Comparison of ENCODE assay signal across 8 mouse cellular contexts in the genomic region with DNA sequence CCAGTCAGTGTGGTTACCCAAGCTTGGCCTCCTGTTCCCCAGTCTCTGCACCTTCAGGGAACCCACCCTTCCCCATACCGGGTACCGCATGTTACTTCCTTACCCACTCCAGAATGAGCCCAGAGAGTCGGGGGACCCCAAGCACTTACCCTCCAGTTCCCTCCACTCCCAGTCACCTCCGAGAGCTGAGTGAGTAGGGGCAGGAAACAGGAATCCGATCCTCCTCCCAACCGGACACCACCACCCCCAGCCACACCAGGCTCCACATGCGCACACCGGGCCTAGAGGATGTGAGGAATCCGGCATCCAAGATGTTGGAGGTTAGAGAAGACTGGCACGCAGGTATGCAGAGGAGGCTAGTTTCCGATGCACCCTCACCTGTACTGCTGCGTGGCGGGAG. TPM values are rescaled to one million over a fixed set of nuclear protein-coding genes. Genes with fewer than 3 reads are reported as not detected.
A peak's percentile ranks its signal among the peaks of the same experiment; 100 is the strongest.
DNase-seq lines count a peak whose midpoint lies in the region; ATAC-seq lines count a peak whose summit lies in the region.

No protein-coding gene starts in this region.

- H3K4me2 ChIP-seq in embryonic facial prominence, embryonic 15.5 days (replicated peaks), result no peak overlapping the region
- no peak overlapping the region for H3K4me2 ChIP-seq in hindbrain, embryonic 15.5 days

- 36% methylated on average over 13 of the region's 13 CpGs for WGBS in embryonic facial prominence, embryonic 15.5 days
- 45% methylated on average over 13 of the region's 13 CpGs for WGBS in hindbrain, embryonic 15.5 days

- no peak overlapping the region for H3K9ac ChIP-seq in embryonic facial prominence, embryonic 15.5 days
- H3K9ac ChIP-seq in hindbrain, embryonic 15.5 days, result no peak overlapping the region

- H3K27ac ChIP-seq in embryonic facial prominence, embryonic 15.5 days (replicated peaks), result 0 out of 2 replicates have a peak overlapping the region, but pooled peaks have one; percentile 17
- no peak overlapping the region for H3K27ac ChIP-seq in hindbrain, embryonic 15.5 days (replicated peaks)

- H3K4me1 ChIP-seq in embryonic facial prominence, embryonic 15.5 days, result peaks cover 14% of the 10 kb centered on the region
- peaks cover 16% of the 10 kb centered on the region for H3K4me1 ChIP-seq in hindbrain, embryonic 15.5 days (replicated peaks)

- DNase-seq in adrenal gland, adult 2 months, result peak; percentile 50
- DNase-seq in adrenal gland, adult 8-10 months, result no peak
- peak; percentile 42 to 58 for DNase-seq in lung, adult 18-20 months
- DNase-seq in thymus, postnatal 36 days, result no peak
- no peak for DNase-seq in layer of hippocampus, adult 9-11 months
- no peak for DNase-seq in right cerebral cortex, adult 18-20 months

- H3K27me3 ChIP-seq in embryonic facial prominence, embryonic 15.5 days, result peaks cover 17% of the 10 kb centered on the region
- peaks cover 44% of the 10 kb centered on the region for H3K27me3 ChIP-seq in hindbrain, embryonic 15.5 days

- no peak for ATAC-seq in embryonic facial prominence, embryonic 15.5 days (ENCODE audit: insufficient number of reproducible peaks, low FRiP score, low TSS enrichment, low read depth)
- ATAC-seq in hindbrain, embryonic 15.5 days (ENCODE audit: low FRiP score, low read depth), result no peak

- H3K9me3 ChIP-seq in embryonic facial prominence, embryonic 15.5 days (replicated peaks), result no peaks in the 10 kb centered on the region
- H3K9me3 ChIP-seq in hindbrain, embryonic 15.5 days, result no peaks in the 10 kb centered on the region

- H3K4me3 ChIP-seq in embryonic facial prominence, embryonic 15.5 days (replicated peaks), result peak overlapping the region; percentile 11
- 0 out of 2 replicates have a peak overlapping the region, but pooled peaks have one; percentile 10 for H3K4me3 ChIP-seq in hindbrain, embryonic 15.5 days

- no peaks in the 10 kb centered on the region for H3K36me3 ChIP-seq in embryonic facial prominence, embryonic 15.5 days
- no peaks in the 10 kb centered on the region for H3K36me3 ChIP-seq in hindbrain, embryonic 15.5 days

RNA-seq across cellular contexts. Expression of a gene that starts 0.6 kb away (rescaled TPM):
- 10 to 100 TPM; 15.2 to 21.6 TPM for total RNA-seq in adrenal gland, adult 2 months (2021)
- polyA plus RNA-seq in adrenal gland, adult 2 months (2012; rRNA removed), result 133 and 183 TPM in 2 replicates
- total RNA-seq in adrenal gland, adult 8-10 months (2022), result 10 to 100 TPM; 15.5 to 32.7 (median 24.5) TPM
- polyA plus RNA-seq in embryonic facial prominence, embryonic 15.5 days (2015; fragmentation: Nextera tagmentation; extraction: Ambion mirVana), result 8.0 and 9.7 TPM in 2 replicates
- polyA plus RNA-seq in hindbrain, embryonic 15.5 days (2015; fragmentation: Nextera tagmentation; extraction: Ambion mirVana), result 21.8 and 25.3 TPM in 2 replicates

RNA-seq across cellular contexts. Expression of a gene that starts 11.2 kb away (rescaled TPM):
- total RNA-seq in adrenal gland, adult 2 months (2021), result 10 to 100 TPM; 40.4 to 45.9 TPM
- 61.3 and 78.3 TPM in 2 replicates for polyA plus RNA-seq in adrenal gland, adult 2 months (2012; rRNA removed)
- 10 to 100 TPM; 14.7 to 35.0 (median 28.1) TPM for total RNA-seq in adrenal gland, adult 8-10 months (2022)
- 6.0 and 10.0 TPM in 2 replicates for polyA plus RNA-seq in embryonic facial prominence, embryonic 15.5 days (2015; fragmentation: Nextera tagmentation; extraction: Ambion mirVana)
- polyA plus RNA-seq in hindbrain, embryonic 15.5 days (2015; fragmentation: Nextera tagmentation; extraction: Ambion mirVana), result 1.7 and 2.1 TPM in 2 replicates

RNA-seq across cellular contexts. Expression of a gene that starts 18.3 kb away (rescaled TPM):
- total RNA-seq in adrenal gland, adult 2 months (2021), result 10 to 100 TPM; 13.5 to 31.2 TPM
- 16.9 and 17.8 TPM in 2 replicates for polyA plus RNA-seq in adrenal gland, adult 2 months (2012; rRNA removed)
- 10 to 100 TPM; 21.0 to 27.9 (median 23.6) TPM for total RNA-seq in adrenal gland, adult 8-10 months (2022)
- 49.5 and 52.3 TPM in 2 replicates for polyA plus RNA-seq in embryonic facial prominence, embryonic 15.5 days (2015; fragmentation: Nextera tagmentation; extraction: Ambion mirVana)
- polyA plus RNA-seq in hindbrain, embryonic 15.5 days (2015; fragmentation: Nextera tagmentation; extraction: Ambion mirVana), result 29.8 and 34.3 TPM in 2 replicates

RNA-seq across cellular contexts. Expression of a gene that starts 29.8 kb away (rescaled TPM):
- not detected for total RNA-seq in adrenal gland, adult 2 months (2021)
- not detected in 2 replicates for polyA plus RNA-seq in adrenal gland, adult 2 months (2012; rRNA removed)
- 1 to 10 TPM in 1 of 4 experiments, under 1 TPM in 2, not detected in 1; 0.35 to 1.7 (median 0.78) TPM for total RNA-seq in adrenal gland, adult 8-10 months (2022)
- not detected in 2 replicates for polyA plus RNA-seq in embryonic facial prominence, embryonic 15.5 days (2015; fragmentation: Nextera tagmentation; extraction: Ambion mirVana)
- 0.60 and 1.2 TPM in 2 replicates for polyA plus RNA-seq in hindbrain, embryonic 15.5 days (2015; fragmentation: Nextera tagmentation; extraction: Ambion mirVana)

RNA-seq across cellular contexts. Expression of a gene that starts 51.6 kb away (rescaled TPM):
- total RNA-seq in adrenal gland, adult 2 months (2021), result 10 to 100 TPM; 23.7 to 28.6 TPM
- 14.5 and 16.7 TPM in 2 replicates for polyA plus RNA-seq in adrenal gland, adult 2 months (2012; rRNA removed)
- 10 to 100 TPM; 33.9 to 48.4 (median 40.5) TPM for total RNA-seq in adrenal gland, adult 8-10 months (2022)
- 26.1 and 27.5 TPM in 2 replicates for polyA plus RNA-seq in embryonic facial prominence, embryonic 15.5 days (2015; fragmentation: Nextera tagmentation; extraction: Ambion mirVana)
- 17.6 and 19.0 TPM in 2 replicates for polyA plus RNA-seq in hindbrain, embryonic 15.5 days (2015; fragmentation: Nextera tagmentation; extraction: Ambion mirVana)

Comparison
In these comparisons a context has a peak if more than half of its experiments do, and no peak if none do; other contexts are left out.
1. DNase-seq: peak in adrenal gland, adult 2 months (single experiment) and lung, adult 18-20 months (2 of 2); none in adrenal gland, adult 8-10 months (single experiment), thymus, postnatal 36 days (0 of 2), layer of hippocampus, adult 9-11 months (single experiment) and right cerebral cortex, adult 18-20 months (single experiment).